Mouse (Mus musculus): ENCODE measurements around the gene Opcml.

DNA sequence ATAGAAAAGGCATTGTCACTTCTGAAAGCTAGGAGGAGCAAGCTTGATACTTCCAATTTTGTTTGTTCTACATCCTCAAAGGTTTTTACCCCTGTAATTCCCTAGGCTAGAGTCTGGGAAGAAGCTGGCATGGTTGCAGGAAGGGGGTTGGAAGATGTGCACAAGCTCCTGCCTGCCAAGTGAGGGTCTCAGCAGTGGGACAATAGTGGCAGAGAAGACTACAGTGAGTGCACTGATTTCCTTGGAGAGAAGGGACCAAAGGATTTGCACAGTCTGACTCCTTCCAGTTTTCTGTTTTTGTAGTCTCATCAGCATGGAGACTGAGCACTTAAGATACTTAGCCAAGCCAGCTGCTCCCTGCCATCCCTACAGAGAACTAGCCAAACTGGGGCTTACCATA is 177.7 kb downstream of the Opcml start:
- TF ChIP-seq POLR2A (IDR thresholded peaks at IDR 0.05; ENCODE audit: borderline replicate concordance, low read depth, low read length) (no peak), CTCF (IDR thresholded peaks at IDR 0.05; ENCODE audit: low read depth, low read length) (no peak)

Data from bone marrow macrophage, adult 2 months (primary cell).